Mouse (Mus musculus): ENCODE measurements around the gene Jam2.

DNA sequence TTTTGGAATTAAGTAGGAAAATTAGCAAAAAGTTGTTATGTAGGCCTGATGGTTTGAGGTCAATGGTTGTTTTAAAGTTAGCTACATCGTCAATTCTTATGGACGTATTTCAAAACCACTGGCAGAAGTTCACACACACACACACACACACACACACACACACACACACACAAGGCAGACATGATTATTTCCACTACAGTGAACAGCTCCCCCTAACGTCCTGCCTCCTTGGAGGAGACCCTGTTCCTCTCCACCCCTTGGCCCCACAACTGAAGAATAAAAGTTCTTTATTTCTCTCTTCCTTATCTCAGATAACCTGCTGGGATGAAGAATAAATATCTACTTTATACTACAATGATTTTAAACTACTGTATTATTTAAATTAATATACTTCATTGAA is 21.4 kb downstream of the Jam2 start:
- TF ChIP-seq CTCF (IDR thresholded peaks at IDR 0.05; ENCODE audit: borderline replicate concordance, control insufficient read depth, extremely low read depth, insufficient read depth, low read length, poor library complexity): no peak
- TF ChIP-seq POLR2A (IDR thresholded peaks at IDR 0.05; ENCODE audit: control insufficient read depth, extremely low read depth, insufficient read depth, low read length, poor library complexity): no peak

All from thymus, adult 2 months (tissue).